Mouse (Mus musculus) neural tube, embryonic 13.5 days (tissue): Measurements from ENCODE around the gene Nkg7. TPM values are rescaled to one million over a fixed set of nuclear protein-coding genes. Genes with fewer than 3 reads are reported as not detected.
"Not testable (repeated sequence)": the region's sequence is repeated elsewhere in the genome, so short reads cannot be mapped to it uniquely, and the experiment has no call there.

Experiments
- ATAC-seq: fragments of 200-750 bp; cut with Nextera tagmentation; 2 replicates; pipeline ENCODE4 v1.8.0; 2017; ENCODE audit warnings: low read depth, mild to moderate bottlenecking, moderate TSS enrichment, moderate library complexity
- H3K27ac ChIP-seq: fragments of 300-500 bp; sonication (generic); replicated peaks from 2 replicates; pipeline ENCODE4 v1.5.1; 2015; ENCODE audit warnings: moderate library complexity, mild to moderate bottlenecking, inconsistent platforms
- H3K27me3 ChIP-seq: fragments of 300-500 bp; sonication (generic); 2 replicates; pipeline ENCODE4 v1.6.1; 2015; ENCODE audit warnings: mild to moderate bottlenecking, inconsistent platforms
- H3K36me3 ChIP-seq: fragments of 300-500 bp; sonication (generic); 2 replicates; pipeline ENCODE4 v1.6.1; 2015; ENCODE audit warnings: mild to moderate bottlenecking, inconsistent platforms
- H3K4me1 ChIP-seq: fragments of 300-500 bp; sonication (generic); replicated peaks from 2 replicates; pipeline ENCODE4 v1.6.1; 2015; ENCODE audit warnings: inconsistent platforms
- H3K4me2 ChIP-seq: fragments of 300-500 bp; sonication (generic); 2 replicates; pipeline ENCODE4 v1.6.1; 2015; ENCODE audit warnings: inconsistent platforms, mild to moderate bottlenecking, moderate library complexity
- H3K4me3 ChIP-seq: fragments of 300-500 bp; sonication (generic); 2 replicates; pipeline ENCODE4 v1.5.1; 2015; ENCODE audit warnings: mild to moderate bottlenecking, inconsistent platforms
- H3K9ac ChIP-seq: fragments of 300-500 bp; sonication (generic); 2 replicates; pipeline ENCODE4 v1.6.1; 2015; ENCODE audit warnings: moderate library complexity, mild to moderate bottlenecking, inconsistent platforms
- H3K9me3 ChIP-seq: fragments of 300-500 bp; sonication (generic); 2 replicates; pipeline ENCODE4 v1.6.1; 2016; ENCODE audit warnings: inconsistent platforms
- WGBS: fragments of 180-500 bp; shearing (Covaris S2); methylation state at CpG from one replicate; pipeline ENCODE4 v1.1.7; 2015; 5-methylcytosine and 5-hydroxymethylcytosine counted together
- polyA plus RNA-seq: library from polyadenylated mRNA; unstranded; fragments of >200 nt; fragmentation: Nextera tagmentation; extraction: Ambion mirVana; gene quantifications from 2 replicates; pipeline ENCODE4 v1.2.1, GENCODE M21; 2015

The Nkg7 gene
- not detected in 2 replicates for polyA plus RNA-seq

DNA sequence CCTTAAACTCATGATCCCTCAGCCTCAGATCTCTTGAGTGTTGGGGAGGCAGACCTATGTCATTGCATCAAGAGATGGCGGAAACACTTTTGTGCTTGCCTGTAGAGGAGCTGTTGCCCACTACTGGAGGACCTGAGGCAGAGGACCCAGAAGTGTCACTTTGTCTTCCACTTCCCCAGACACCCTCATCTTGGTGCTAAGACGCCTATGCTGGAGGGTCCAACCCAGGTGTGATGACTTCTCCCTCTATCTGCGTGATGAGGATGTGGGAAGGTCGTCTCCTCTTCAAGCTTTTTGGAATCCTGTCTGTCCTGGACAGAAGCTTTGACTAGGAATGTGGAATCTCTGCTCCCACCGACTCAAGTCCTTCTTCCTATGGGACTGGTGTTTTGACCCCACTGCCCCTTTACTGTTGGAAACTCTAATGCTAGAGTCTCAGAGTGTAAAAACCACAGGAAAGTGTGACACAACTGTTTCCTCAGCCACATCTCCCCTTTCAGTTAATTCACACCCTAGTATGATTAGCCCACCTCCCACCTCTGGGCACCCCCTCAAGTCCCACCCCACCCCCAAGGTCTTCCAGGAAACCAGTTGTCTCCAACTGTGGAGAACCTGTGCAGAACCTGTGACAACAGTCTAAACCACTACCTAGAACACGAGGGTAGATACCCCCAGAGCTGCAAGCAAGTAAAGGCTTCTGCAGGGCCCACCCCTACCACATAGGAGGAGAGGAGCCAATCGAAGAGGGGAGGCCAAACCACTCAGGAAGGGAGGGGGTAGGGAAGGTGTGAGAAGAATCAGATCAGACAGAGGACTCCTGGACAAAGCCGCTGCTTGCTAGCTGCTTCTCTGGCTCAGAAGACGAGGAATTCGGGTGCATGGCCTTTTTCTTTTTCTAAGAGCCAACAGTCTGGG lies at the start of gene Nkg7:
Gene Nkg7 (plus strand): TSS at position 733 of the 915 bp plus-strand sequence.
- H3K4me1 ChIP-seq: no peaks in the 10 kb centered on the region
- H3K4me3 ChIP-seq: no peak within 1 kb of the TSS
- H3K36me3 ChIP-seq: no peaks in the 10 kb centered on the region
- no peak within 1 kb of the TSS for H3K4me2 ChIP-seq
- H3K9me3 ChIP-seq: no peaks in the 10 kb centered on the region
- no peak for ATAC-seq
- H3K9ac ChIP-seq: no peak within 1 kb of the TSS
- WGBS: 77% methylated on average over 10 of the region's 10 CpGs
- H3K27me3 ChIP-seq: peaks cover 10% of the 10 kb centered on the region
- H3K27ac ChIP-seq: no peak within 1 kb of the TSS

DNA sequence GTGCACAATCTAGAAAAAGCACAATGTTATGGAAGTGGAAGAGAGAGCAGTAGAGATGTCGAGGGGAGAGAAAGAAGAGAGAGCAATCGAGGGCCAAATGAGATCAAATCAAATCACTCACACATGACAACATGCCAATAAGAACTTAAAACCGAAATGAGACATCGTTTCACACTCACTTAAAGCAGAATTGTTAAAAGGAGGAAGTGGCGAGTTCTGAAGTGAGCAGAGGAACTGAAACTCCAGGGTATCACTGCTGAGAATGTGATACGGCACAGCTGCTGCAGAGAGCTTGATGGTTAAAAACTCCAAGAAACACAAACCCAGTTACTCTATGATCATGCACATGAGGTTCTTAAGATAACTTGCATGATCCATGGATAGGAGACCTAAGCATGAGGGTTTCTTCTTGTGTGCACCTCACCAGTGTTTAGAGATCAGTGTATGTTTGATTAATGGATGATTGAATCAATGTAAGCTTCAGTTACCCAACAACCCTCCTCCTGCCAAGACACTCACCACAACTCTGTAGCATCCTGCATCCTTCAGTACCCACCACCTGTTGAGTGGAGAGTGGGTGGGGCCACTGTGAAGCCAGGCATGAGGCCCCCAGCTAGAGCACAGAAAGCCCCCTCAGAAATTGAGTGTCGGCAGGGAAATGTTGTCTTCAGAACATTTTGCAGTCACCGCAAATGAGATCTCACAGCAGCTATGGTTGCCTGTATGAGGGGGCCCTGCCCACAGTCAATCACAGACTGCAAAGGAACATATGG lies 44.3 kb upstream of the Nkg7 start:
- Histone ChIP-seq H3K4me1 (no peaks in the 10 kb centered on the region), H3K36me3 (no peaks in the 10 kb centered on the region)
- whole genome bisulfite sequencing: 83% methylated on average over 8 of the region's 8 CpGs

DNA sequence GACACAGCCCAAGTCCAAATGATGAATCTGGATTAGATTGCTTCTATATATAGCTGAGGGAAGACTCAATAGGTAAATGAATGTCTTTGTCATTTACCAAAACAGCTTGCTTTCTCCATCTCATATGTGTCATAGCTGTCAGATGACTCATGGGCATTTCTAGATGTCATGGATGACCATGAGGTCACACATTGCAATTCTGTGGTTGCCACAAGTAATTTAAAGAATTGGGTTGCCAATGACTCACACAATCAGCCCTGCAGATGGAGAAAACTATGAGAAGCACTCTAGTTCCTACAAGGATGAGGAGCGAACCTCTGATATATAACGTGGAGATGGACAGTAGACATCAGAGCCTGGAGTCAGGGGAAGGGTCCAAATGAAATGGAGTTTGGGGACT lies 37.4 kb upstream of the Nkg7 start:
- H3K4me2 ChIP-seq: no peak overlapping the region
- no peaks in the 10 kb centered on the region for H3K4me1 ChIP-seq
- H3K27me3 ChIP-seq: no peaks in the 10 kb centered on the region
- 90% methylated on average over 2 of the region's 2 CpGs for WGBS
- H3K27ac ChIP-seq: no peak overlapping the region
- no peak overlapping the region for H3K9ac ChIP-seq
- H3K36me3 ChIP-seq: no peaks in the 10 kb centered on the region
- H3K4me3 ChIP-seq: no peak overlapping the region
- ATAC-seq: no peak
- H3K9me3 ChIP-seq: no peaks in the 10 kb centered on the region

More for the DNA sequence above, 44.3 kb upstream of the Nkg7 start:
- Histone ChIP-seq H3K4me2 (no peak overlapping the region), H3K4me3 (no peak overlapping the region), H3K27me3 (no peaks in the 10 kb centered on the region), H3K9ac (no peak overlapping the region), H3K27ac (no peak overlapping the region), H3K9me3 (no peaks in the 10 kb centered on the region)
- ATAC-seq: no peak

DNA sequence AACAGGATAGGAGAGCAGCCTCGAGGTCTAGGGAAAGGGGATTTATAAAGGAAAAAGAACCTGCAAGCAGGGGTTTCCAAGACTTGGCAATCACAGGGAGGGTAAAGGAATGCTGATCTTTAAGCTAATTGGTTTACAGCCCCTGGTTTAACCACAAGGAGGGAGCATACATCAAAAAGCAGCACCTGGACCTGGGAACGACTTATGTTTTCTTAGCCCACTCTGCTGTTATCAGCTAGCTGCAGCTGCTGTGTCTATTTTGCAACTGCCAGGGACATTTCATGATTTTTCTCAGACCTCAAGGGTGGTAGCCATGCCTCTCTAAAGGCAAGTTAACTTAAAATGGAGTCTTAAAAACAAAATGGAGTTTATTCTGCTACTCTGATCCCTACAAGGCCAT lies 34.2 kb upstream of the Nkg7 start:
- 21% methylated on average over 2 of the region's 2 CpGs for WGBS
- Histone ChIP-seq H3K9ac (no peak overlapping the region), H3K27ac (no peak overlapping the region), H3K4me3 (no peak overlapping the region), H3K9me3 (no peaks in the 10 kb centered on the region), H3K4me1 (no peaks in the 10 kb centered on the region), H3K36me3 (no peaks in the 10 kb centered on the region), H3K27me3 (no peaks in the 10 kb centered on the region), H3K4me2 (no peak overlapping the region)
- ATAC-seq: no peak

DNA sequence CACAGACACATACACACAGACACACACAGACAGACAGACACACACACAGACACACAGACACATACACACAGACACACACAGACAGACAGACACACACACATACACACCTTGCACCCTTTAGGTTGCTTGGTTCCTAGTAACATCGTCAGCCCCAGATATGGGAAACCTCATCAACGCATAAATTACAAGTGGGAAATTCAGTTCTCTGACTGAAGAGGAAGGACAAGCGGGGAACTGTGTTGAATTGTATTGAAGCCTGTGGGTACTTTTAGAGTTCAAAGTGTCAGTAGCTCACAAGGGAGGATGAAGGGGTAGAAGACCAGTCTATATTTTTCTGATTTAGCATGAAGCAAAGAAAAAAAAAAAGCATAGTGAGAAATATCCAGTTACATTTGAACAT lies 29.3 kb upstream of the Nkg7 start:
- Histone ChIP-seq H3K27me3 (no peaks in the 10 kb centered on the region), H3K27ac (no peak overlapping the region), H3K36me3 (no peaks in the 10 kb centered on the region), H3K4me1 (no peaks in the 10 kb centered on the region), H3K4me2 (no peak overlapping the region), H3K4me3 (no peak overlapping the region), H3K9ac (no peak overlapping the region), H3K9me3 (no peaks in the 10 kb centered on the region)
- 89% methylated on average over 3 of the region's 3 CpGs for WGBS
- ATAC-seq: no peak

DNA sequence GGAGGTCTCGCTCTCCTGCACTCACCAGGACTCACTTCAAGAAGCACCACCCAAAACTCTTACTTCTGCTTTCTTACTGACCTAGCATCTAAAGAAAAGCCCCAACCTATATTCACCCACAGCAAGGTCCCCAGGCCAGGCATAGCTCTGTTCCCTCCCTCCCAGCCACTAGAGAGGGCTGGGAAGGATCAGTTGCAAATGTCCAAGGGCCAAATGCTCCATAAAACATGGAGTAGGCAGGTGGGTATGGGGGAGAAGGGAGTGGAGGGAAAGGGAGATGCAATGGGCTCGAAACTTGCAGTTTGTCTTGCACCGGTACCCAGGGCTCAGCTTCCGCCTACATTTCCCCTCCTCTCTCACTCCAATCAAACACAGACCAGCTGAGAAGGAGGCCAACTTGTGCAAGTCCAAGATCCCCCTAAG lies 28.7 kb upstream of the Nkg7 start, which contains the start of gene Siglecg:
Gene Siglecg (plus strand): TSS at position 74 of the 423 bp plus-strand sequence.
- H3K9ac ChIP-seq: no peak within 1 kb of the TSS
- H3K27ac ChIP-seq: no peak within 1 kb of the TSS
- no peak within 1 kb of the TSS for H3K4me3 ChIP-seq
- no peak for ATAC-seq
- no peak within 1 kb of the TSS for H3K4me2 ChIP-seq
- H3K9me3 ChIP-seq: no peaks in the 10 kb centered on the region
- H3K36me3 ChIP-seq: no peaks in the 10 kb centered on the region
- 87% methylated on average over 4 of the region's 4 CpGs for WGBS
- H3K4me1 ChIP-seq: no peaks in the 10 kb centered on the region
- H3K27me3 ChIP-seq: no peaks in the 10 kb centered on the region

DNA sequence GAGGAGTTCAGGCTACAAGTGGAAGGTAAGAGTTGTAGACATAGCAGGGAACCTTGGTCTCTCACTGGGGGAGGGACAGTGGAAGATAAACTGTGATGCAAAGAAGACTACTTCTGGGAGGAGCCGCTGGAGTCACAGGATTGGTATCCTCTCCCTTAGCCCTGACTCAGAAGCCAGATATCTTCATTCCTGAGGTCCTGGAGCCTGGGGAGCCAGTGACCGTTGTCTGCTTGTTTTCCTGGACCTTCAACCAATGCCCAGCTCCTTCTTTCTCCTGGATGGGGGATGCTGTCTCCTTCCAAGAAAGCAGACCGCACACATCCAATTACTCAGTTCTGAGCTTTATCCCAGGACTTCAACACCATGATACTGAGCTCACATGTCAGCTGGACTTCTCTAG lies 27.8 kb upstream of the Nkg7 start:
- no peaks in the 10 kb centered on the region for H3K27me3 ChIP-seq
- H3K36me3 ChIP-seq: no peaks in the 10 kb centered on the region
- no peaks in the 10 kb centered on the region for H3K9me3 ChIP-seq
- WGBS: 81% methylated on average over 3 of the region's 3 CpGs
- no peak for ATAC-seq
- no peak overlapping the region for H3K4me3 ChIP-seq
- no peak overlapping the region for H3K4me2 ChIP-seq
- H3K9ac ChIP-seq: no peak overlapping the region
- H3K27ac ChIP-seq: no peak overlapping the region
- no peaks in the 10 kb centered on the region for H3K4me1 ChIP-seq

DNA sequence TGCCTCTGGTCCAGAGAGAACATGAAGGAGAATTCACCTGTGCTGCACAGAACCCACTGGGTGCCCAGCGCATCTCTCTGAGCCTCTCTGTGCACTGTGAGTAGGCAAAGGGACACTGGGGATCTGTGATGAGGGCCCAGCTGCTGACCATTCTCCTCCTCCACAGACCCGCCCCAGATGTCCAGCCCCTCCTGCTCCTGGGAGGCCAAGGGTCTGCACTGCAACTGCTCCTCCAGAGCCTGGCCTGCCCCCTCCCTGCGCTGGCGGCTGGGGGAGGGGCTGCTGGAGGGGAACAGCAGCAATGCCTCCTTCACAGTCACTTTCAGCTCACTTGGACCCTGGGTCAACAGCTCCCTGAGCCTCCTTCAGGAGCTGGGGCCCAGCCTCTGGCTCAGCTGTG lies 25.1 kb upstream of the Nkg7 start:
- WGBS: 36% methylated on average over 4 of the region's 4 CpGs
- H3K4me2 ChIP-seq, ATAC-seq, H3K36me3 ChIP-seq, H3K9ac ChIP-seq, H3K4me1 ChIP-seq, H3K4me3 ChIP-seq, H3K27me3 ChIP-seq, H3K9me3 ChIP-seq, H3K27ac ChIP-seq: not testable (repeated sequence)

DNA sequence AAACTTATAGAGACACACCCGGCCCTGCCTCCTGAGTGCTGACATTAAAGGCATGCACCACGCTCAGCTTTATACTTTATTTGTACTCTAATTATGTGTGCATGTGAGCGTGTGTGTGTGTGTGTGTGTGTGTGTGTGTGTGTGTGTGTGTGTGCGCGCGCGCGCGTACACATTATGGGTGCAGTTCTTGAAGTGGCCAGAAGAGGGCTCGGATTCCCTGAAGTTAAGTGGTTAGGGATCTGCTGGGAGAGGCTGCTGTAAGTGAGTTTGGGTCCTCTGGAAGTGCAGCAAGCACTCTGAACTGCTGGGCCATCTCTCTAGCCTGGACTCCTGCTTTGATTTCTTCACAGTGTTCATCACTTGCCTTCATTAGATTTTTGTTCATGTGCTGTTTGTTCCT lies 19.6 kb upstream of the Nkg7 start:
- H3K4me2 ChIP-seq: no peak overlapping the region
- H3K4me3 ChIP-seq: no peak overlapping the region
- no peak overlapping the region for H3K27ac ChIP-seq
- H3K36me3 ChIP-seq: no peaks in the 10 kb centered on the region
- H3K4me1 ChIP-seq: no peaks in the 10 kb centered on the region
- H3K9me3 ChIP-seq: no peaks in the 10 kb centered on the region
- WGBS: 86% methylated on average over 10 of the region's 10 CpGs
- H3K27me3 ChIP-seq: 0 out of 2 replicates have a peak, but pooled peaks cover 2% of the 10 kb centered on the region
- ATAC-seq: no peak
- H3K9ac ChIP-seq: no peak overlapping the region

DNA sequence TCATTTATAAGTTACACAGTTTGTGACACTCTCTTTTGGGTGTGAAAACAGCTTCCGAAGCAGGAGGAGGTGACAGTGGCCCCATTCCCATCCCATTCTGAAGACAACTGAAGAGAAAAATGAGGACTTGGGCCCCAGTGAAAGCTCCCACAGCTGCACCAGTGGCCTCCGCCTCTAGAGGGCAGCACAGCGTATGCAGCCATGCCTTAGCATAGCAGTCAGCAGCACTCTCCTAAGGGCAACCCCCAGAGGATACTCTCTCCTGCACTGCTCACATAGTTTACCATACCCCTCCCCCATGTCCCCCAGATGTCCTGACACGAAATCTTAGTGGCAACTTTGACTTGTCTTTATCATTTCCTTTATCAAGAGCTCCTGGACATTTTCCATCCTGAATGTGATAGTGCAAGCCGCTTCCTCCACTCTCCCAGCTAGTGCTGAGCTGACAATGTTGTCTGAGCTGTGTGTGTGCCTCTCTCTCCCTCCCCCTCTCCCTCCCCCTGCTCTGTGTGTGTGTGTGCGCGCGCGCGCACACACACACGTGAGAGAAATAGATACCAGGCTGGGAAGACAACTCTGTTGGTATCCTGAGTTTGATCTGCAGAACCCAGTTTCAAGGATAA lies 13.8 kb upstream of the Nkg7 start:
- Histone ChIP-seq H3K27ac (no peak overlapping the region), H3K4me3 (no peak overlapping the region), H3K4me1 (peaks cover 5% of the 10 kb centered on the region), H3K27me3 (0 out of 2 replicates have a peak, but pooled peaks cover 2% of the 10 kb centered on the region), H3K4me2 (peak overlapping the region; percentile 33), H3K36me3 (no peaks in the 10 kb centered on the region), H3K9ac (no peak overlapping the region), H3K9me3 (no peaks in the 10 kb centered on the region)
- ATAC-seq: peak; percentile 93
- WGBS: 17% methylated on average over 11 of the region's 11 CpGs

DNA sequence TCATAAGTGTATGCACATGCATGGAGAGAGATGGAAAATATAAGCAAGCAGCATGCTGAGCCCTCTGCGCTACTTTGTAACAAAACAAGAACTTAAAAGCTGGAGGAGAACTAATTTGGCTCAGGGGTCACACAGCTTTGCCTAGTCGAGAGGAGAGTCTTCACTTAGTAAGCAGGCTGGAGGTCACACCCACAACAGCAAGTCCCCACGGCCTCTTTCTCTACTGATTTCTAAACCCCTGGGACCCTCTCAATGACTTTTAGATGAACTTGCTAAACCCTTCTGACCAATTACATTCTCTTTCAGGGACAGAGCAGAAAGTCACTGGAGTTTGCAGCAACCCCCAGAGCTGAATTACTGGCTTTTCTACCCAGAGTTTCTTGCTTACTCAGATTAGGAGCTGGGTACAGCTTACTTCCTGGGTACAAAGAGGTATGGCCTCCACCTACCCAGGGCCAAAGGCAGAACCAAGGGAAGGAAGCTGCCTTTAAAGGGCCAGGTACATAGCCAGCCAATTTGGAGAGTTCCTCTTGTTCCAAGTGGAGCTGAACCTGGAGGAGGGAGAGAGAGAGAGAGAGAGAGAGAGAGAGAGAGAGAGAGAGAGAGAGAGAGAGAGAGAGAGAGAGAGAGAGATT lies 12.8 kb upstream of the Nkg7 start:
- Histone ChIP-seq H3K36me3 (no peaks in the 10 kb centered on the region), H3K27me3 (0 out of 2 replicates have a peak, but pooled peaks cover 2% of the 10 kb centered on the region), H3K4me3 (no peak overlapping the region), H3K4me2 (no peak overlapping the region), H3K9me3 (no peaks in the 10 kb centered on the region), H3K9ac (no peak overlapping the region), H3K27ac (no peak overlapping the region), H3K4me1 (peaks cover 5% of the 10 kb centered on the region)
- no peak for ATAC-seq
- 69% methylated on average over 3 of the region's 3 CpGs for WGBS
